Mouse (Mus musculus) heart, embryonic 16.5 days (tissue): ENCODE measurements around the gene Sdf4. TPM values are rescaled to one million over a fixed set of nuclear protein-coding genes. Genes with fewer than 3 reads are reported as not detected.

Source experiments
- ATAC-seq: fragments of 200-750 bp; cut with Nextera tagmentation; replicated peaks from 2 replicates; pipeline ENCODE4 v1.8.0; 2017; ENCODE audit warnings: moderate number of reproducible peaks; ENCODE audit not compliant: insufficient read depth, low FRiP score; ENCODE audit errors: extremely low read depth
- H3K27ac ChIP-seq: fragments of 300-500 bp; sonication (generic); 2 replicates; pipeline ENCODE4 v1.5.1; 2014; ENCODE audit warnings: mild to moderate bottlenecking, low read length, control low read depth, moderate library complexity
- H3K27me3 ChIP-seq: fragments of 300-500 bp; sonication (generic); 2 replicates; pipeline ENCODE4 v1.6.1; 2014; ENCODE audit warnings: low read length, mixed read lengths; ENCODE audit not compliant: control insufficient read depth, insufficient read depth
- H3K36me3 ChIP-seq: fragments of 300-500 bp; sonication (generic); 2 replicates; pipeline ENCODE4 v1.6.1; 2014; ENCODE audit not compliant: control insufficient read depth, insufficient read depth
- H3K4me1 ChIP-seq: fragments of 300-500 bp; sonication (generic); 2 replicates; pipeline ENCODE4 v1.6.1; 2014; ENCODE audit warnings: low read length, mixed read lengths; ENCODE audit not compliant: control insufficient read depth, insufficient read depth
- H3K4me2 ChIP-seq: fragments of 300-500 bp; sonication (generic); 2 replicates; pipeline ENCODE4 v1.6.1; 2014; ENCODE audit warnings: low read depth, mild to moderate bottlenecking, control low read depth, low read length
- H3K4me3 ChIP-seq: fragments of 300-500 bp; sonication (generic); 2 replicates; pipeline ENCODE4 v1.5.1; 2014; ENCODE audit warnings: mild to moderate bottlenecking, control low read depth, low read length
- H3K9ac ChIP-seq: fragments of 300-500 bp; sonication (generic); 2 replicates; pipeline ENCODE4 v1.6.1; 2014; ENCODE audit warnings: low read length, control low read depth
- H3K9me3 ChIP-seq: fragments of 300-500 bp; sonication (generic); replicated peaks from 2 replicates; pipeline ENCODE4 v1.6.1; 2016; ENCODE audit warnings: low read length; ENCODE audit not compliant: control insufficient read depth
- WGBS: fragments of 180-500 bp; shearing (Covaris S2); extraction: QIAGEN DNeasy Blood & Tissue Kit; methylation state at CpG from one replicate; pipeline ENCODE4 v1.1.7; 2014; 5-methylcytosine and 5-hydroxymethylcytosine counted together
- polyA plus RNA-seq: library from polyadenylated mRNA; unstranded; fragments of >200 nt; fragmentation: Nextera tagmentation; extraction: Ambion mirVana; gene quantifications from 2 replicates; pipeline ENCODE4 v1.2.1, GENCODE M21; 2015

The Sdf4 gene
- polyA plus RNA-seq, 1 experiment from 2014 or later = 128 TPM

GRCm38 (mm10) chr4:156033476-156034119 lies 40.9 kb downstream of the Sdf4 start:
- Histone ChIP-seq H3K4me3 (no peak overlapping the region), H3K4me1 (peaks cover 21% of the 10 kb centered on the region), H3K36me3 (peaks cover 4% of the 10 kb centered on the region; the same call in 1 of the 2 replicates), H3K27me3 (peaks cover 19% of the 10 kb centered on the region), H3K9ac (no peak overlapping the region), H3K27ac (no peak overlapping the region; the same call in 1 of the 2 replicates), H3K9me3 (no peaks in the 10 kb centered on the region), H3K4me2 (no peak overlapping the region)
- ATAC-seq = no peak
- 40% methylated on average over 6 of the region's 6 CpGs for WGBS

- Histone ChIP-seq H3K4me2 (no peak overlapping the region), H3K4me1 (peaks cover 21% of the 10 kb centered on the region), H3K27me3 (peaks cover 19% of the 10 kb centered on the region), H3K36me3 (peaks cover 3% of the 10 kb centered on the region; the same call in 1 of the 2 replicates), H3K4me3 (no peak overlapping the region), H3K9ac (no peak overlapping the region), H3K27ac (no peak overlapping the region), H3K9me3 (no peaks in the 10 kb centered on the region)
- 69% methylated on average over 4 of the region's 4 CpGs for WGBS
- ATAC-seq = no peak
Observed at GRCm38 (mm10) chr4:156034301-156034700, 41.6 kb downstream of the Sdf4 start.

- no peaks in the 10 kb centered on the region for H3K9me3 ChIP-seq
- WGBS = 6% methylated on average over 24 of the region's 25 CpGs
- no peak overlapping the region for H3K27ac ChIP-seq
- ATAC-seq = no peak
- no peaks in the 10 kb centered on the region for H3K36me3 ChIP-seq
- H3K9ac ChIP-seq = 0 out of 2 replicates have a peak overlapping the region, but pooled peaks have one; percentile 36
- H3K4me3 ChIP-seq = peak overlapping the region; percentile 39
- H3K4me1 ChIP-seq = peaks cover 21% of the 10 kb centered on the region
- peak overlapping the region; percentile 57 for H3K4me2 ChIP-seq
- H3K27me3 ChIP-seq = peaks cover 19% of the 10 kb centered on the region
Observed at GRCm38 (mm10) chr4:156034901-156035300, 42.2 kb downstream of the Sdf4 start.

- Histone ChIP-seq H3K27me3 (no peaks in the 10 kb centered on the region), H3K27ac (no peak overlapping the region), H3K4me3 (no peak overlapping the region), H3K36me3 (no peaks in the 10 kb centered on the region), H3K9me3 (no peaks in the 10 kb centered on the region), H3K4me2 (no peak overlapping the region), H3K9ac (no peak overlapping the region), H3K4me1 (no peaks in the 10 kb centered on the region)
- WGBS = 63% methylated on average over 5 of the region's 5 CpGs
- ATAC-seq = no peak
Observed at GRCm38 (mm10) chr4:156044754-156045153, 52.1 kb downstream of the Sdf4 start.

GRCm38 (mm10) chr4:156049779-156050178 lies 57.1 kb downstream of the Sdf4 start:
- Histone ChIP-seq H3K4me1 (peaks cover 20% of the 10 kb centered on the region; the same call in 1 of the 2 replicates), H3K4me2 (no peak overlapping the region), H3K36me3 (no peaks in the 10 kb centered on the region), H3K9ac (no peak overlapping the region), H3K9me3 (no peaks in the 10 kb centered on the region), H3K27me3 (no peaks in the 10 kb centered on the region), H3K27ac (no peak overlapping the region), H3K4me3 (no peak overlapping the region)
- no peak for ATAC-seq
- 47% methylated on average over 3 of the region's 3 CpGs for WGBS

GRCm38 (mm10) chr4:156050391-156050980 lies 57.8 kb downstream of the Sdf4 start:
- no peak overlapping the region for H3K9ac ChIP-seq
- H3K4me3 ChIP-seq = no peak overlapping the region
- H3K4me1 ChIP-seq = peaks cover 20% of the 10 kb centered on the region; the same call in 1 of the 2 replicates
- no peak overlapping the region for H3K27ac ChIP-seq
- no peaks in the 10 kb centered on the region for H3K36me3 ChIP-seq
- H3K4me2 ChIP-seq = no peak overlapping the region
- no peak for ATAC-seq
- 52% methylated on average over 6 of the region's 6 CpGs for WGBS
- H3K9me3 ChIP-seq = no peaks in the 10 kb centered on the region
- no peaks in the 10 kb centered on the region for H3K27me3 ChIP-seq

- 38% methylated on average over 4 of the region's 4 CpGs for WGBS
Observed at GRCm38 (mm10) chr4:156053113-156053512, 60.4 kb downstream of the Sdf4 start.

GRCm38 (mm10) chr4:156054130-156054529 lies 61.5 kb downstream of the Sdf4 start:
- no peaks in the 10 kb centered on the region for H3K27me3 ChIP-seq
- no peak overlapping the region for H3K4me3 ChIP-seq
- H3K4me2 ChIP-seq = no peak overlapping the region
- H3K4me1 ChIP-seq = peaks cover 20% of the 10 kb centered on the region; the same call in 1 of the 2 replicates
- WGBS = 66% methylated on average over 4 of the region's 4 CpGs
- no peak overlapping the region for H3K9ac ChIP-seq
- H3K27ac ChIP-seq = no peak overlapping the region
- H3K36me3 ChIP-seq = no peaks in the 10 kb centered on the region
- ATAC-seq = no peak
- no peaks in the 10 kb centered on the region for H3K9me3 ChIP-seq

More at GRCm38 (mm10) chr4:156053113-156053512, 60.4 kb downstream of the Sdf4 start:
- Histone ChIP-seq H3K27ac (peak overlapping the region; percentile 55), H3K9me3 (no peaks in the 10 kb centered on the region), H3K9ac (no peak overlapping the region), H3K4me3 (no peak overlapping the region), H3K4me2 (no peak overlapping the region), H3K27me3 (no peaks in the 10 kb centered on the region), H3K36me3 (no peaks in the 10 kb centered on the region), H3K4me1 (peaks cover 20% of the 10 kb centered on the region; the same call in 1 of the 2 replicates)
- peak; percentile 57 for ATAC-seq

- Histone ChIP-seq H3K4me2 (no peak overlapping the region), H3K36me3 (no peaks in the 10 kb centered on the region), H3K4me1 (peaks cover 20% of the 10 kb centered on the region; the same call in 1 of the 2 replicates), H3K27me3 (no peaks in the 10 kb centered on the region), H3K9ac (no peak overlapping the region), H3K4me3 (no peak overlapping the region), H3K9me3 (no peaks in the 10 kb centered on the region), H3K27ac (no peak overlapping the region)
- ATAC-seq = no peak
- 94% methylated on average over 6 of the region's 6 CpGs for WGBS
Observed at GRCm38 (mm10) chr4:156054606-156055005, 61.9 kb downstream of the Sdf4 start.
